In genomic region chr4:41134935-41135710, GRCm38 (mm10) we compare ENCODE assay signal across 8 mouse cellular contexts. TPM values are rescaled to one million over a fixed set of nuclear protein-coding genes. Genes with fewer than 3 reads are reported as not detected.
A peak's percentile ranks its signal among the peaks of the same experiment; 100 is the strongest.
DNase-seq lines count a peak whose midpoint lies in the region; ATAC-seq and TF ChIP-seq lines count a peak whose summit lies in the region.

No protein-coding gene starts in this region.

- H3K27me3 ChIP-seq in G1E (ENCODE audit: insufficient read depth, low read length) = no peaks in the 10 kb centered on the region
- H3K27me3 ChIP-seq in forebrain, embryonic 16.5 days (replicated peaks; ENCODE audit: control insufficient read depth, insufficient read depth, low read length) = no peaks in the 10 kb centered on the region
- H3K27me3 ChIP-seq in lung, postnatal 0 days (replicated peaks; ENCODE audit: insufficient read depth, low read length) = no peaks in the 10 kb centered on the region

- H3K36me3 ChIP-seq in G1E (replicated peaks) = peaks cover 12% of the 10 kb centered on the region
- H3K36me3 ChIP-seq in forebrain, embryonic 16.5 days (ENCODE audit: control insufficient read depth, insufficient read depth) = no peaks in the 10 kb centered on the region
- no peaks in the 10 kb centered on the region for H3K36me3 ChIP-seq in lung, postnatal 0 days (ENCODE audit: insufficient read depth, low read length)

- peak overlapping the region; percentile 80 for H3K4me2 ChIP-seq in forebrain, embryonic 16.5 days (ENCODE audit: low read length)
- peak overlapping the region; percentile 65 for H3K4me2 ChIP-seq in lung, postnatal 0 days (replicated peaks; ENCODE audit: low read depth, low read length)

- peak overlapping the region; percentile 99 for H3K9ac ChIP-seq in forebrain, embryonic 16.5 days (replicated peaks; ENCODE audit: low read depth, low read length)
- H3K9ac ChIP-seq in lung, postnatal 0 days (replicated peaks; ENCODE audit: low read depth) = peak overlapping the region; percentile 95

- peaks cover 48% of the 10 kb centered on the region for H3K4me1 ChIP-seq in G1E (ENCODE audit: insufficient read depth, low read depth, low read length)
- peaks cover 16% of the 10 kb centered on the region for H3K4me1 ChIP-seq in forebrain, embryonic 16.5 days (replicated peaks; ENCODE audit: control insufficient read depth, insufficient read depth, low read length)
- H3K4me1 ChIP-seq in lung, postnatal 0 days (ENCODE audit: insufficient read depth, low read depth, low read length) = peaks cover 5% of the 10 kb centered on the region; the same call in 1 of the 2 replicates

- under 1% methylated on average over 39 of the region's 70 CpGs for WGBS in forebrain, embryonic 16.5 days
- 3% methylated on average over 30 of the region's 70 CpGs for WGBS in lung, postnatal 0 days

- peak; percentile 74 for ATAC-seq in G1E (ENCODE audit: extremely low read depth, insufficient number of reproducible peaks, low FRiP score, poor library complexity, severe bottlenecking)
- peak; percentile 95 for ATAC-seq in forebrain, embryonic 16.5 days
- ATAC-seq in lung, postnatal 0 days = peak; percentile 89

- peak overlapping the region; percentile 98 for H3K27ac ChIP-seq in forebrain, embryonic 16.5 days (ENCODE audit: low read length)
- H3K27ac ChIP-seq in lung, postnatal 0 days (ENCODE audit: low read length) = peak overlapping the region; percentile 98

- peak overlapping the region; percentile 85 for H3K4me3 ChIP-seq in G1E (ENCODE audit: low read depth, low read length)
- H3K4me3 ChIP-seq in forebrain, embryonic 16.5 days (replicated peaks; ENCODE audit: low read length) = peak overlapping the region; percentile 99
- H3K4me3 ChIP-seq in lung, postnatal 0 days (ENCODE audit: low read depth, low read length) = peak overlapping the region; percentile 92

- H3K9me3 ChIP-seq in G1E (replicated peaks) = no peaks in the 10 kb centered on the region
- H3K9me3 ChIP-seq in forebrain, embryonic 16.5 days (ENCODE audit: control insufficient read depth, low read length) = no peaks in the 10 kb centered on the region
- no peaks in the 10 kb centered on the region for H3K9me3 ChIP-seq in lung, postnatal 0 days (ENCODE audit: low read length)

- intact Hi-C loops in heart, postnatal 36 days (cut with DNase I) = loop anchor here (5.0 kb wide), 1 partner anchor 137 kb away; no protein-coding TSS in a partner anchor

- no peak for TF ChIP-seq CTCF in G1E (IDR thresholded peaks at IDR 0.05; ENCODE audit: low read depth, low read length)
- TF ChIP-seq CTCF in lung, postnatal 0 days (IDR thresholded peaks at IDR 0.05) = no peak

- TF ChIP-seq EP300 in lung, postnatal 0 days (IDR thresholded peaks at IDR 0.05) = no peak

- DNase-seq in G1E (ENCODE audit: low spot score) = peak; percentile 80
- peak; percentile 78 for DNase-seq in cerebellum, adult 11-12 months
- peak; percentile 78 to 85 for DNase-seq in heart, postnatal 36 days
- peak; percentile 71 for DNase-seq in layer of hippocampus, adult 9-11 months
- DNase-seq in lung, postnatal 0 days (ENCODE audit: low spot score) = peak; percentile 95
- DNase-seq in ovary, postnatal 14 days (ENCODE audit: low spot score) = peak; percentile 54
- DNase-seq in thymus, postnatal 10 days (ENCODE audit: low spot score in 2 of 2) = peak; percentile 81 to 88

RNA-seq across cellular contexts. Expression of gene Ube2r2, which starts 0.4 kb away (rescaled TPM):
- 220 and 322 TPM in 2 replicates for total RNA-seq in G1E (2014; fragmentation: Nextera tagmentation)
- total RNA-seq in G1E (2017) = 35.7 and 44.8 TPM in 2 replicates
- polyA plus RNA-seq in G1E (2012) = 40.8 and 40.9 TPM in 2 replicates
- 51.4 and 56.2 TPM in 2 replicates for polyA plus RNA-seq in forebrain, embryonic 16.5 days (2015; fragmentation: Nextera tagmentation; extraction: Ambion mirVana)
- total RNA-seq in heart, postnatal 36 days (2021) = 100 to 1,000 TPM; 136 to 137 TPM
- polyA plus RNA-seq in lung, postnatal 0 days (2015; fragmentation: Nextera tagmentation; extraction: Ambion mirVana) = 77.9 and 81.6 TPM in 2 replicates

RNA-seq across cellular contexts. Expression of gene Nol6, which starts 10.9 kb away (rescaled TPM):
- total RNA-seq in G1E (2014; fragmentation: Nextera tagmentation) (28.5 and 29.9 TPM in 2 replicates), G1E (2017) (14.8 and 15.9 TPM in 2 replicates)
- polyA plus RNA-seq in G1E (2012) = 73.1 and 82.3 TPM in 2 replicates
- 41.7 and 45.6 TPM in 2 replicates for polyA plus RNA-seq in forebrain, embryonic 16.5 days (2015; fragmentation: Nextera tagmentation; extraction: Ambion mirVana)
- total RNA-seq in heart, postnatal 36 days (2021) = 10 to 100 TPM; 14.8 to 15.8 TPM
- polyA plus RNA-seq in lung, postnatal 0 days (2015; fragmentation: Nextera tagmentation; extraction: Ambion mirVana) = 5.3 and 6.9 TPM in 2 replicates

RNA-seq across cellular contexts. Expression of gene Aqp3, which starts 37.1 kb away (rescaled TPM):
- total RNA-seq in G1E (2014; fragmentation: Nextera tagmentation) (not detected in 2 replicates), G1E (2017) (0.76 and 0.98 TPM in 2 replicates)
- polyA plus RNA-seq in G1E (2012) = 1.1 and 1.9 TPM in 2 replicates
- 0.11 and 0.45 TPM in 2 replicates for polyA plus RNA-seq in forebrain, embryonic 16.5 days (2015; fragmentation: Nextera tagmentation; extraction: Ambion mirVana)
- total RNA-seq in heart, postnatal 36 days (2021) = not detected
- 8.7 and 15.3 TPM in 2 replicates for polyA plus RNA-seq in lung, postnatal 0 days (2015; fragmentation: Nextera tagmentation; extraction: Ambion mirVana)

Comparison
In these comparisons a context has a peak if more than half of its experiments do, and no peak if none do; other contexts are left out.
1. Peak in every context shown above with its lines: DNase-seq, ATAC-seq, H3K4me3 ChIP-seq and H3K27ac ChIP-seq.